Comparison of ENCODE assay signal across 9 mouse cellular contexts in the genomic region with DNA sequence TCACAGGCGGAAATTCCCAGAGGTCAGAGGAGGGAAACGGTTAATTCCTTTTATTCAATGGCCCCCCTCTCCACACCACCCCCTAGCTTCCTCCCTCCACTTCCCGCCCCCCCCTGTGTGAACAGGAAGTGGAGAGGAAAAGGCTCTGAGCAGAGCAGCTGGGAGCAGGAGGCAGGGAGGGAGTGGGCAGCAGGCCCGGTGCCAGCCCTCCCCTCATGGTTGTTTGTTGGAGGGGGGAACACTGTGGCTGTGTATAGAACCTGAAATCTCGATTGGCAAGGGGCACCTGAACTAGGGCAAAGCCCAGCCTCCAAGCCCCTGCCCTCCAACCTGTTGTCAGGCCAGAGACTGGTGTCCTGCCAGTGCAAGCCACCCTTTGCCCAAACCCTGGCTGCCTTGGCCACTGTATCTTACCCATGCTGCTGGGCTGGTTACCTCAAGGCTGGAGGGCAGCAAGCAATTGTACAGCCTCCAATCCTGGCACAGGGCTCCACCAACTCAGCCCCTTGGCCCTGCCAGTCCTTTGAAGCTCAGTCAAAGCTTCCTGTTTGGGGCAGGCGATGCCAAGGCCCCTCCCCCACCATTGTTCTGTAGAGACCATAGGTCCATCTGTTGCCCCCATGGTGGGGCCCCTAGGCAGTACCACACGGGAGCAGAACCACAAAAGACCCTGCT. TPM values are rescaled to one million over a fixed set of nuclear protein-coding genes. Genes with fewer than 3 reads are reported as not detected.
DNase-seq lines count a peak whose midpoint lies in the region; ATAC-seq and TF ChIP-seq lines count a peak whose summit lies in the region.
"Had no signal": no experiment of that assay in that cellular context is flagged by ENCODE, and none has a peak within 500 bp of the region (broad histone marks: within the 10 kb centered on the region; RNA-seq: fewer than 3 reads in every experiment).

No protein-coding gene starts in this region.

- H3K9me3 ChIP-seq in heart, postnatal 0 days (replicated peaks; ENCODE audit: control insufficient read depth, low read length): no peaks in the 10 kb centered on the region
- no peaks in the 10 kb centered on the region for H3K9me3 ChIP-seq in midbrain, embryonic 10.5 days (replicated peaks)

- H3K4me2 ChIP-seq in heart, postnatal 0 days (ENCODE audit: low read depth, low read length): peak overlapping the region; percentile 56

- peak overlapping the region; percentile 20; the same call in 1 of the 2 replicates for H3K4me3 ChIP-seq in heart, postnatal 0 days (ENCODE audit: low read depth, low read length)
- H3K4me3 ChIP-seq in midbrain, embryonic 10.5 days: peak overlapping the region; percentile 36; the same call in 1 of the 2 replicates

- H3K9ac ChIP-seq in heart, postnatal 0 days (replicated peaks; ENCODE audit: low read depth, low read length): peak overlapping the region; percentile 15; the same call in 1 of the 2 replicates

- TF ChIP-seq EP300 in heart, postnatal 0 days (IDR thresholded peaks at IDR 0.05; ENCODE audit: low read depth): no peak

- H3K36me3 ChIP-seq in heart, postnatal 0 days (replicated peaks; ENCODE audit: control insufficient read depth, insufficient read depth, low read length): peaks cover 24% of the 10 kb centered on the region
- H3K36me3 ChIP-seq in midbrain, embryonic 10.5 days: peaks cover 37% of the 10 kb centered on the region

- H3K27me3 ChIP-seq in heart, postnatal 0 days (ENCODE audit: control insufficient read depth, insufficient read depth, low read length): no peaks in the 10 kb centered on the region
- no peaks in the 10 kb centered on the region for H3K27me3 ChIP-seq in midbrain, embryonic 10.5 days (ENCODE audit: low read depth, poor library complexity, severe bottlenecking)

- TF ChIP-seq CTCF in heart, postnatal 0 days (IDR thresholded peaks at IDR 0.05; ENCODE audit: low read depth): no peak

- peak; percentile 47 for DNase-seq in cerebellum, adult 9-11 months
- DNase-seq in cerebellum, postnatal 36 days: no peak
- peak; percentile 54 for DNase-seq in adrenal gland, postnatal 25 days
- DNase-seq in heart, postnatal 0 days (ENCODE audit: low spot score): peak; percentile 41
- DNase-seq in kidney, postnatal 14 days: peak; percentile 77
- DNase-seq in midbrain, embryonic 10.5 days (ENCODE audit: low spot score): no peak
- peak; percentile 74 for DNase-seq in thymus, postnatal 4 days
- DNase-seq in ovary, postnatal 14 days (ENCODE audit: low spot score): no peak

- peak overlapping the region; percentile 83 for H3K27ac ChIP-seq in heart, postnatal 0 days (ENCODE audit: low read depth)
- H3K27ac ChIP-seq in midbrain, embryonic 10.5 days (replicated peaks): peak overlapping the region; percentile 56

- 40% methylated on average over 6 of the region's 7 CpGs for WGBS in heart, postnatal 0 days
- 49% methylated on average over 7 of the region's 7 CpGs for WGBS in midbrain, embryonic 10.5 days

- ATAC-seq in heart, postnatal 0 days (ENCODE audit: insufficient read depth, low read depth): peak; percentile 42

- H3K4me1 ChIP-seq in heart, postnatal 0 days (ENCODE audit: control insufficient read depth, insufficient read depth): peaks cover 16% of the 10 kb centered on the region
- H3K4me1 ChIP-seq in midbrain, embryonic 10.5 days: peaks cover 61% of the 10 kb centered on the region

RNA-seq across cellular contexts. Expression of gene Vps18, which starts 12.4 kb away (rescaled TPM):
- total RNA-seq in adrenal gland, postnatal 25 days (2021): 18.5 and 21.1 TPM in 2 replicates
- total RNA-seq in heart, postnatal 0 days (2014; rRNA removed; ENCODE audit: low replicate concordance): 14.3 and 16.2 TPM in 2 replicates
- 8.0 and 8.3 TPM in 2 replicates for polyA plus RNA-seq in heart, postnatal 0 days (2015; fragmentation: Nextera tagmentation; extraction: Ambion mirVana)
- polyA plus RNA-seq in midbrain, embryonic 10.5 days (2016; fragmentation: Nextera tagmentation; extraction: Ambion mirVana): 23.1 and 27.5 TPM in 2 replicates

RNA-seq across cellular contexts. Expression of gene Dll4, which starts 24.6 kb away (rescaled TPM):
- 8.0 and 12.9 TPM in 2 replicates for total RNA-seq in adrenal gland, postnatal 25 days (2021)
- 5.0 and 6.6 TPM in 2 replicates for total RNA-seq in heart, postnatal 0 days (2014; rRNA removed; ENCODE audit: low replicate concordance)
- polyA plus RNA-seq in heart, postnatal 0 days (2015; fragmentation: Nextera tagmentation; extraction: Ambion mirVana): 5.7 and 6.2 TPM in 2 replicates
- 5.7 TPM in 2 replicates for polyA plus RNA-seq in midbrain, embryonic 10.5 days (2016; fragmentation: Nextera tagmentation; extraction: Ambion mirVana)
- polyA plus RNA-seq: C2C12 had no signal

RNA-seq across cellular contexts. Expression of gene Rhov, which starts 29.9 kb away (rescaled TPM):
- total RNA-seq in adrenal gland, postnatal 25 days (2021): 0.49 TPM in 1 of 2 replicates, not detected in the other
- total RNA-seq in heart, postnatal 0 days (2014; rRNA removed; ENCODE audit: low replicate concordance): 3.4 TPM in 1 of 2 replicates, not detected in the other
- polyA plus RNA-seq in heart, postnatal 0 days (2015; fragmentation: Nextera tagmentation; extraction: Ambion mirVana): 0.19 TPM in 1 of 2 replicates, not detected in the other
- 0.83 and 1.9 TPM in 2 replicates for polyA plus RNA-seq in midbrain, embryonic 10.5 days (2016; fragmentation: Nextera tagmentation; extraction: Ambion mirVana)

RNA-seq across cellular contexts. Expression of gene Chac1, which starts 50.1 kb away (rescaled TPM):
- 5.0 and 10.2 TPM in 2 replicates for total RNA-seq in adrenal gland, postnatal 25 days (2021)
- total RNA-seq in heart, postnatal 0 days (2014; rRNA removed; ENCODE audit: low replicate concordance): 0.11 and 0.27 TPM in 2 replicates
- 0.30 and 0.52 TPM in 2 replicates for polyA plus RNA-seq in heart, postnatal 0 days (2015; fragmentation: Nextera tagmentation; extraction: Ambion mirVana)
- polyA plus RNA-seq in midbrain, embryonic 10.5 days (2016; fragmentation: Nextera tagmentation; extraction: Ambion mirVana): 0.78 and 0.95 TPM in 2 replicates

Comparison
In these comparisons a context has a peak if more than half of its experiments do, and no peak if none do; other contexts are left out.
1. DNase-seq: peak in cerebellum, adult 9-11 months (single experiment), adrenal gland, postnatal 25 days (single experiment), heart, postnatal 0 days (single experiment), kidney, postnatal 14 days (single experiment) and thymus, postnatal 4 days (single experiment); none in cerebellum, postnatal 36 days (0 of 2), midbrain, embryonic 10.5 days (single experiment) and ovary, postnatal 14 days (single experiment).